Mouse (Mus musculus) lung, postnatal 0 days (tissue): ENCODE results near the gene Txn2.

ENCODE experiments used
- CTCF ChIP-seq: IDR thresholded peaks from 2 replicates; pipeline ENCODE4 v1.5.1; 2016; ENCODE audit warnings: antibody characterized with exemption, mild to moderate bottlenecking
- EP300 ChIP-seq: IDR thresholded peaks from 2 replicates; pipeline ENCODE4 v1.6.1; 2016; ENCODE audit warnings: antibody characterized with exemption, mild to moderate bottlenecking, control low read depth

GRCm38 (mm10) chr15:77868340-77868739, 60.5 kb downstream of the Txn2 start:
- no peak for TF ChIP-seq EP300
- no peak for TF ChIP-seq CTCF
